Mouse (Mus musculus): ENCODE measurements around the gene Arl15. TPM values are rescaled to one million over a fixed set of nuclear protein-coding genes. Genes with fewer than 3 reads are reported as not detected.

Arl15 gene
- polyA plus RNA-seq, 2 experiments from 2014 or later = 14.7 to 17.8 TPM

GRCm38 (mm10) chr13:113802571-113802970, 8.3 kb downstream of the Arl15 start:
- ATAC-seq = no peak

- no peak for ATAC-seq
Observed at GRCm38 (mm10) chr13:113811141-113811540, 16.8 kb downstream of the Arl15 start.

GRCm38 (mm10) chr13:113811910-113812592, 17.7 kb downstream of the Arl15 start:
- ATAC-seq = no peak

- ATAC-seq = no peak
Observed at GRCm38 (mm10) chr13:113812593-113812975, 18.3 kb downstream of the Arl15 start.

GRCm38 (mm10) chr13:113814121-113814520, 19.8 kb downstream of the Arl15 start:
- no peak for ATAC-seq

GRCm38 (mm10) chr13:113815697-113816420, 21.6 kb downstream of the Arl15 start:
- peak; percentile 49 for ATAC-seq

GRCm38 (mm10) chr13:113816421-113816810, 22.1 kb downstream of the Arl15 start:
- no peak for ATAC-seq

- no peak for ATAC-seq
Observed at GRCm38 (mm10) chr13:113819006-113819405, 24.7 kb downstream of the Arl15 start.

GRCm38 (mm10) chr13:113820176-113820575, 25.9 kb downstream of the Arl15 start:
- no peak for ATAC-seq

- ATAC-seq = no peak
Observed at GRCm38 (mm10) chr13:113821891-113822290, 27.6 kb downstream of the Arl15 start.

- no peak for ATAC-seq
Observed at GRCm38 (mm10) chr13:113824027-113824426, 29.7 kb downstream of the Arl15 start.

- peak; percentile 78 for ATAC-seq
Observed at GRCm38 (mm10) chr13:113828633-113829032, 34.3 kb downstream of the Arl15 start.

- peak; percentile 59 for ATAC-seq
Observed at GRCm38 (mm10) chr13:113829079-113829478, 34.8 kb downstream of the Arl15 start.

GRCm38 (mm10) chr13:113830805-113831204, 36.5 kb downstream of the Arl15 start:
- ATAC-seq = no peak

- ATAC-seq = no peak
Observed at GRCm38 (mm10) chr13:113832947-113833346, 38.6 kb downstream of the Arl15 start.

- no peak for ATAC-seq
Observed at GRCm38 (mm10) chr13:113835921-113836320, 41.6 kb downstream of the Arl15 start.

- ATAC-seq = no peak
Observed at GRCm38 (mm10) chr13:113838601-113839576, 44.6 kb downstream of the Arl15 start.

- peak; percentile 37 for ATAC-seq
Observed at GRCm38 (mm10) chr13:113840421-113840820, 46.1 kb downstream of the Arl15 start.

- no peak for ATAC-seq
Observed at GRCm38 (mm10) chr13:113842411-113843309, 48.4 kb downstream of the Arl15 start.

- ATAC-seq = no peak
Observed at GRCm38 (mm10) chr13:113843310-113843649, 49.0 kb downstream of the Arl15 start.

- ATAC-seq = no peak
Observed at GRCm38 (mm10) chr13:113843901-113844300, 49.6 kb downstream of the Arl15 start.

GRCm38 (mm10) chr13:113844717-113845116, 50.4 kb downstream of the Arl15 start:
- no peak for ATAC-seq

Measured in CD4-positive, CD25-positive, alpha-beta regulatory T cell, adult 4 months (primary cell).